21 mouse cellular contexts compared by ENCODE assay signal in genomic region chr13:56707606-56708005, GRCm38 (mm10). TPM values are rescaled to one million over a fixed set of nuclear protein-coding genes. Genes with fewer than 3 reads are reported as not detected.
DNase-seq lines count a peak whose midpoint lies in the region; ATAC-seq and TF ChIP-seq lines count a peak whose summit lies in the region.
"Had no signal": no experiment of that assay in that cellular context is flagged by ENCODE, and none has a peak within 500 bp of the region (broad histone marks: within the 10 kb centered on the region; RNA-seq: fewer than 3 reads in every experiment).

No protein-coding gene starts in this region.

- H3K4me2 ChIP-seq in heart, embryonic 12.5 days: no peak overlapping the region
- no peak overlapping the region for H3K4me2 ChIP-seq in liver, postnatal 0 days (ENCODE audit: low read depth, low read length)
- H3K4me2 ChIP-seq: forebrain, embryonic 15.5 days; liver, embryonic 11.5 days; neural tube, embryonic 12.5 days had no signal

- peaks cover 54% of the 10 kb centered on the region for H3K4me1 ChIP-seq in heart, embryonic 12.5 days (replicated peaks)
- peaks cover 29% of the 10 kb centered on the region for H3K4me1 ChIP-seq in liver, adult 2 months (ENCODE audit: control insufficient read depth, insufficient read depth, low read length)
- peaks cover 24% of the 10 kb centered on the region for H3K4me1 ChIP-seq in liver, postnatal 0 days (ENCODE audit: insufficient read depth)

- TF ChIP-seq POLR2A in liver, adult 2 months (IDR thresholded peaks at IDR 0.05; ENCODE audit: extremely low read depth, insufficient read depth, low read length): no peak

- H3K27me3 ChIP-seq in heart, embryonic 12.5 days (replicated peaks): no peaks in the 10 kb centered on the region
- H3K27me3 ChIP-seq in liver, adult 2 months (ENCODE audit: control insufficient read depth, insufficient read depth, low read length): no peaks in the 10 kb centered on the region
- no peaks in the 10 kb centered on the region for H3K27me3 ChIP-seq in liver, postnatal 0 days (ENCODE audit: insufficient read depth, low read length)
- H3K27me3 ChIP-seq: forebrain, embryonic 15.5 days; neural tube, embryonic 12.5 days had no signal

- H3K27ac ChIP-seq in heart, embryonic 12.5 days (ENCODE audit: poor library complexity, severe bottlenecking): 0 out of 2 replicates have a peak overlapping the region, but pooled peaks have one; percentile 8
- no peak overlapping the region for H3K27ac ChIP-seq in liver, adult 2 months (replicated peaks; ENCODE audit: insufficient read depth, low read depth, low read length)
- H3K27ac ChIP-seq in liver, postnatal 0 days (ENCODE audit: low read depth): no peak overlapping the region
- H3K27ac ChIP-seq: forebrain, embryonic 15.5 days; neural tube, embryonic 12.5 days had no signal

- H3K9me3 ChIP-seq in heart, embryonic 12.5 days (replicated peaks): no peaks in the 10 kb centered on the region
- H3K9me3 ChIP-seq in liver, postnatal 0 days (ENCODE audit: low read length): no peaks in the 10 kb centered on the region
- H3K9me3 ChIP-seq: forebrain, embryonic 15.5 days; neural tube, embryonic 12.5 days had no signal

- TF ChIP-seq EP300 in liver, postnatal 0 days (IDR thresholded peaks at IDR 0.05; ENCODE audit: low read depth): no peak

- peaks cover 35% of the 10 kb centered on the region; the same call in 1 of the 2 replicates for H3K79me2 ChIP-seq in liver, adult 2 months (ENCODE audit: control insufficient read depth, insufficient read depth, low read length)

- H3K4me3 ChIP-seq in heart, embryonic 12.5 days: no peak overlapping the region
- no peak overlapping the region for H3K4me3 ChIP-seq in liver, adult 2 months (ENCODE audit: insufficient read depth, low read depth, low read length)
- no peak overlapping the region for H3K4me3 ChIP-seq in liver, postnatal 0 days (ENCODE audit: low read depth, low read length)
- H3K4me3 ChIP-seq: forebrain, embryonic 15.5 days; neural tube, embryonic 12.5 days had no signal

- H3K36me3 ChIP-seq in heart, embryonic 12.5 days: peaks cover 16% of the 10 kb centered on the region
- H3K36me3 ChIP-seq in liver, adult 2 months (ENCODE audit: control insufficient read depth, insufficient read depth, low read length): no peaks in the 10 kb centered on the region
- H3K36me3 ChIP-seq in liver, postnatal 0 days (replicated peaks; ENCODE audit: insufficient read depth, low read length): peaks cover 2% of the 10 kb centered on the region; the same call in 1 of the 2 replicates
- H3K36me3 ChIP-seq: forebrain, embryonic 15.5 days had no signal

- H3K9ac ChIP-seq in heart, embryonic 12.5 days: no peak overlapping the region
- H3K9ac ChIP-seq in liver, adult 2 months (ENCODE audit: low read depth, low read length): no peak overlapping the region
- no peak overlapping the region for H3K9ac ChIP-seq in liver, postnatal 0 days (replicated peaks)
- H3K9ac ChIP-seq: forebrain, embryonic 15.5 days; neural tube, embryonic 12.5 days had no signal

- DNase-seq in adrenal gland, postnatal 14 days: peak; percentile 40
- DNase-seq in adrenal gland, postnatal 25 days: no peak
- DNase-seq in heart, adult 9 months (ENCODE audit: low spot score in 2 of 2): no peak
- DNase-seq in liver, adult 2 months (ENCODE audit: extremely low read depth, low read depth, low spot score): peak; percentile 24
- DNase-seq in liver, postnatal 0 days: no peak
- DNase-seq in brain, adult 2 months (ENCODE audit: low read depth, low spot score): peak; percentile 70
- no peak for DNase-seq in frontal cortex, postnatal 10 days (ENCODE audit: low spot score in 2 of 2)
- DNase-seq: cerebellum, adult 9-11 months; heart, postnatal 10 days; layer of hippocampus, postnatal 36 days; right cerebral cortex, postnatal 25 days had no signal

- WGBS in heart, embryonic 12.5 days: 63% methylated on average over 4 of the region's 4 CpGs
- WGBS in liver, adult 2 months: 55% methylated on average over 4 of the region's 4 CpGs
- WGBS in liver, postnatal 0 days (ENCODE audit: insufficient replicate concordance): 62% methylated on average over 4 of the region's 4 CpGs

- no peak for ATAC-seq in heart, embryonic 12.5 days (ENCODE audit: insufficient number of reproducible peaks, low FRiP score)
- ATAC-seq in liver, postnatal 0 days: no peak
- ATAC-seq: forebrain, embryonic 15.5 days; lung, postnatal 0 days had no signal

- TF ChIP-seq CTCF in liver, adult 2 months (IDR thresholded peaks at IDR 0.05; ENCODE audit: low read depth, low read length): no peak
- TF ChIP-seq CTCF in liver, postnatal 0 days (IDR thresholded peaks at IDR 0.05; ENCODE audit: low read depth): no peak

RNA-seq across cellular contexts. Expression of gene Smad5, which starts 4.8 kb away (rescaled TPM):
- 50.9 and 61.1 TPM in 2 replicates for total RNA-seq in adrenal gland, postnatal 14 days (2021)
- total RNA-seq in adrenal gland, postnatal 25 days (2021): 55.5 and 75.5 TPM in 2 replicates
- 24.3 and 25.7 TPM in 2 replicates for polyA plus RNA-seq in heart, embryonic 12.5 days (2016; fragmentation: Nextera tagmentation; extraction: Ambion mirVana)
- total RNA-seq in liver, adult 2 months (2014; rRNA removed): 13.1 and 15.2 TPM in 2 replicates
- polyA plus RNA-seq in liver, adult 2 months (2012; rRNA removed): 8.9 and 10.0 TPM in 2 replicates
- 3.5 and 3.8 TPM in 2 replicates for polyA plus RNA-seq in liver, postnatal 0 days (2015; fragmentation: Nextera tagmentation; extraction: Ambion mirVana)

RNA-seq across cellular contexts. Expression of gene Gm45623, which starts 46.0 kb away (rescaled TPM):
- total RNA-seq in adrenal gland, postnatal 14 days (2021): not detected in 2 replicates
- total RNA-seq in adrenal gland, postnatal 25 days (2021): not detected in 2 replicates
- 0.27 and 0.63 TPM in 2 replicates for polyA plus RNA-seq in heart, embryonic 12.5 days (2016; fragmentation: Nextera tagmentation; extraction: Ambion mirVana)
- total RNA-seq in liver, adult 2 months (2014; rRNA removed): not detected in 2 replicates
- polyA plus RNA-seq in liver, adult 2 months (2012; rRNA removed): not detected in 2 replicates
- polyA plus RNA-seq in liver, postnatal 0 days (2015; fragmentation: Nextera tagmentation; extraction: Ambion mirVana): not detected in 2 replicates
- total RNA-seq: adrenal gland, adult 18-20 months; gastrocnemius, adult 8-10 months; heart, adult 8-10 months; megakaryocyte, adult 5-6 weeks; MEL had no signal
- polyA plus RNA-seq: liver, embryonic 11.5 days had no signal

Comparison
In these comparisons a context has a peak if more than half of its experiments do, and no peak if none do; other contexts are left out.
1. DNase-seq: peak in adrenal gland, postnatal 14 days (single experiment), liver, adult 2 months (single experiment) and brain, adult 2 months (single experiment); none in adrenal gland, postnatal 25 days (single experiment), heart, adult 9 months (0 of 2), liver, postnatal 0 days (single experiment) and frontal cortex, postnatal 10 days (0 of 2).